Mouse (Mus musculus): ENCODE measurements around the gene Eri3.
A peak's percentile ranks its signal among the peaks of the same experiment; 100 is the strongest.

Eri3 gene

DNA sequence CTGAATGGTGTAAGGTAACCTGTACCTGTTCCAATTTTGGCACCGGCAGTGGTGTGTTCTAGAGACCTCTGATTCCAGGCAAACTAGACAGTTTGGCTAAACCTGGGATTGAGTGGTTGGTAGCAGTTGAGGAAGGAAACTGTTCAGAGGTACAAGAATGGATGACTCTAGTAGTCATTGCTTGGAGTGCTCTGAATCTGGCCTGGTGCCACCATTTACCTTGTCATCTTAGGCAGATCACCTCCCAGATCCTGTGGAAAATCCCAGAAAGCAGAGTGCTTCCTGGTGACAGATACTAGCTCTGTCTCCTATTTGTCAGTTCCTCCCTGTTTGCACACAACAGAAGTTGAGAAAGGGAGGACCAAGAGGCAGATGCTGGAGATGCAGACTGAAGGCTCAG is 27.4 kb downstream of the Eri3 start:
- no peak for DNase-seq (ENCODE audit: low read depth)

DNA sequence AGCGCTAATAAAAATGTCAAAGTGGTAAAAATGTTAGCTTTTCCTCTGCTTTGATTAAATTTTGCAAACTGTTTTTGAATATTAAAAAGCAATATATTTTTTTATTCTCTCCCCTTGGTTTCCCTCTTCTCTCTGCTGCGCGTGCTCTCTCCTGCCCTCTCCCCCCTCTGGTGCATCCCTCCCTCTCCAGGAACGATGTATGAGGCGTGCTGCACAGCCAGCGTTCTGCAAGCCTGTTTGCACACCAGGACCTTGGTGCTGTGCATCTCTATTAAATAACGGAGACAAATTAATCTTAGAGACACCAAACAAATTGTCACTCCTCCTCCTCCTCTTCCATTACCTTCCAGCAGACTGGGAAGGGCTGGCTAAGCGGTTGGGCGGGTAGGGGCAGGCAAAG is 31.5 kb downstream of the Eri3 start:
- DNase-seq (ENCODE audit: low read depth): no peak

DNA sequence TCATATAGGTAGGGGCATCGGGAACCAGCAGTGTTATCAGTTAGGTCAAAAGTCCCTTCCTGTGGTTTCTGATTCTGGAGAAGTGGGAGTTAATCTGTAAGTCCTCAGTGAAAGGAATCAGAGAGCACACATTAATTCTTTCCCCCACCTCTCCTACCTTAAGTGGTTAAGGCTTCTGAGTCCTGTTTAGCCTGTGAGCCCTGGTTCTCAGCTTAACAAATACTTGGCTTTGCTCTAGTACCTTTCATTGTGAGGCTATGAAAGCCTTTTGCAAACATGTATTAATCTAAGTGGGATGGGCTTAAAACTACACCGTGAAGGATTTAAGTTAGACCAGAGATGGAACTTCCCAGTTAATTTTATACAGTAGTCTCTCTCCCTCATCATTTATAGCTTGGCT is 35.8 kb downstream of the Eri3 start:
- no peak for DNase-seq (ENCODE audit: low read depth)

DNA sequence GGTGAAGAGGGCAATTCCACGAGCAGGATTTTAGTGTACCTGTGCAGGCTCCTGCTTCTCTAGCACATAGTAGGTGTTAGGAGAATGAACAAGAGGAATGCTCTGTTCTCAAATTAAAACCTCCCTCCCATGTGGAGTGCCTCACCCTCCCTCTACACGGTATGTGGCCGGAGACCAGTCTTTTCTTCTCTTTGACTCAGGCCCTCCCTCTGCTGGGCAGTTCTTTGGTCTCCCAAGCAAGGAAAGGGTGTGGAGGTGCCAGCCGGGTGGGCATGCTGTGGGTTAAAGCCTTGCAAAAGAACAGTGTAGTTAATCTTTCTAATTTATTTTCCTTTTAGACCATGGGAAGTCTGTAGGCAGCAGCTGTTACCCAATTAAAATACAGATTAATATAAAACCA is 37.3 kb downstream of the Eri3 start:
- peak; percentile 8 for DNase-seq (ENCODE audit: low read depth)

DNA sequence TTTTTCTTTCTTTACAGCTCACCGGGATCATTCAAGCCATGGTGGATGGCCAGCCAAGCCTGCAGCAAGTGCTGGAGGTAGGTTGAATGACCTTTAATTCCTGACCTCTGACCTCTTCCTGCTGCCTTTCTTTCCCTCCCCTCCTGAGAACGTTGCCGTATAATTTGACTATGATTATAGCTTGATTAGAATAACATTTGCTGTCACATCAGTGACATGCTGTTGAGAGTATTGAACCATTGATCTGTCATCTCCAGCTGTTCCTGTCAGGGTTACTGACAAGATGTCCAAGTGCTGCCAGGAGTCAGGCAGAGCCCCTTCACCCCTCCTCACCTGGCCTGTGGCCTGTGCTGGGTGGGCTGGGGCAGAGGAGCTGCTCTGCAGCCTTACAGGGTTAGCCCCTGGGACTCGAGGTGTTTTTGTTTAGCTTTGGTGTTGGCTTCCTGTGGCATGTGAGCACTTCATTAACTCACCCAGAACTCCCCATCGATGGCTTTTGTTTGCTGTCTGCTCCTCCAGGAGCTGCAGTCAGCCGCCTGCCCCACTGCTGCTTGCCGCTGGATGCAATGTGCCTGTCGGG is 39.0 kb downstream of the Eri3 start:
- DNase-seq (ENCODE audit: low read depth): no peak

DNA sequence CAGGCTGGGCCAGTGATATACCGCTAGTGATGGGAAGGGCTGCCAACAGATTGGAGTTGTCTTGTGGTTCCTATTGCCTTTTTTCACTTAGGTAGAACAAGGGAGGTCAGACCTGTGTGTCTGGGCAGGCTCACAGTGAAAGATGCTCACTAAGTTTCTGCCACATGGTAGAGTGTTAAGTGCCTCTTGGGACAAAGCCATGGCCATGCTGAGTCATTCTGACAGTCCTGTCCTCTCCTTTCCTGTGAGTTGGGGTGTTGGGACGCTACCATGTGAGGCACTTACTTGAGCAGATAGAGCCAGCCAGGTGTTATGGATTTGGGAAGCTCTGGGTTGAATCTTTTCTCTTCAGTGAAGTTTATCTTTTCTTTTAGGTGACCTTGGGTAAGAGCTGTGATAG is 40.6 kb downstream of the Eri3 start:
- peak; percentile 13 for DNase-seq (ENCODE audit: low read depth)

DNA sequence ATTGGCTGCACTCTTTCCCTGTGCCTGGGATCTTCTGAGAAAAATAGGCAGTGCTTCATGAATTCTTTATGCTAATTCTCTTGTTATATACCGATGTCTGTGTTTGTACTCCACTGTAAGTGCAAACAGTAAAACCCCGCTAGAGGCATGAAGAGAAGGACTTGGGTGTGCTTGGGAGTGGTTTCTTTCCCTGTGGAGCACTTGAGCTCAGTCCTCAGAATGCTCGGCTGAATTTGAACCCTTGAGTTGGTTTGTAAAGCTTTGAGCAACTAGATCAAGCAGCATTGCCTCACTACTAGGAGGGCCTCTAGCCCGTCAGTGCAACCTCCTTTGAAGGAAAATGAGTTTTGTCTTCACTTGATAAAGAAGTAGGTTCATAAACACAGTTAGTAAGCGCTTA is 42.0 kb downstream of the Eri3 start:
- DNase-seq (ENCODE audit: low read depth): no peak

DNA sequence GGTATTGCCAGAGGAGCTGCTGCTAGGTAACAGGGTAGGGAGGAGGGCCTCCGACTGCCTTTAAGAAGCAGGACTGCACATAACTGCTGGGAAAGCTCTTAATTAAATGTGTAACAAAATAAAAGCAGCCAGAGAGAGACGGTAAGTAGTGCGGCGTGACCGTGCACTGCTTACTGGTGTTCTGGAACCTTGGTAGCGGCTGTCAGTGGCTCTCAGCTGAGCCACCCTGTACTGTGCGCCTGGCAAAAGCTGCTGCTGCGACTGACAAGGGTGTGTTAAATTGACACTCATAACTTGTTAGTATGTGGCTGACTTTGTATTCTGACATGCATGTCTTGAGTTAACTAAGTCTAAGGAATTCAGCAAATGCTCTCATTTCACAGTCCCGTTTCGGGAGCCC is 45.1 kb downstream of the Eri3 start:
- no peak for DNase-seq (ENCODE audit: low read depth)

DNA sequence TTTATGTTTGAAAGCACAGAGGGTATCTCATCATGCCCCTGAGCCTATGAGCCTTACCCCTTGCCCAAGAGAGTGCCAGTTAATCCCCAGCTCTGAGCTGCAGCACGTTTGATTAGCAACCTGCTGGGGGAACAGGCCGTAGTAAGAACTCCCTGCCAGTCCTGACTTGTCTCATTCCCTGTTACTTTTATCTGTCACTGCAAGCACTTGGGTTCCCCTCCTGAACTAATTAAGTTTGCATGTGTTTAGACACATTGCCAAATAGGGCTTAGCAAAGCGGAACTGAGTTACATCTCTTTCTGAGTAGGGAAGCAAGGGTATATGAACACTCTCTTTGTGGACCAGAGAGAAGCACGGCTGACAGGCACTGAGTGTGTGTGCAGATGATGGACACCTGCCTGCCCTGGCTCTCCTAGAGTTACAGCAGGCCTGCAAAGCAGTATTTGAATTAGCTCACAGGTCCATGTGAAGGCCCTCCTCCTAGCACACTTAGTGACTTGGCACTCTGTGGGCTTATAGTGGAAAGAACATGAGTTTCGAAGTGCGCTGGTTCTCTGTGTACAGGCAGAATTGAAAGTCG is 49.9 kb downstream of the Eri3 start:
- DNase-seq (ENCODE audit: low read depth): no peak

DNA sequence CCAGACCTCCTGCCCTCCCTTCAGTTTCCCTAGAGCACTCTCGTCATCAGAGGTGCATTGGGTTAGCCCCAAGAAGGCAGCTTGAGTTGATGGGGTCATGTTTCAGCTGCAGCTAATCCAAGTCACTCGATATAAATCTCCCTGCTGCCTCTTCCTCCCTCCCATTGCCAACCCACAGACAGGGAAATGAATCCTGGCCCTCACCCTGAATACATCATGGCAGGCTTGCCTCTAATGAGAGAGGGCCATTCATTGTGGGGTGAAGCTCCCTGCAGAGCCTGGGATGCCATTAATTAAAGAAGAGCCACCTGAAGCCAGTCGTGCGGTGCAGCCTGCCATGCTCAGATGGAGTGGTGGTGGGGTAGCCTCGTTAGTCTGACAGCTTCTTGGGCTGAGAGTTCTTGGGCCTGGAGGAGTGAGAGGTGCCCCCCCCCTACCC is 51.2 kb downstream of the Eri3 start:
- DNase-seq (ENCODE audit: low read depth): no peak

DNA sequence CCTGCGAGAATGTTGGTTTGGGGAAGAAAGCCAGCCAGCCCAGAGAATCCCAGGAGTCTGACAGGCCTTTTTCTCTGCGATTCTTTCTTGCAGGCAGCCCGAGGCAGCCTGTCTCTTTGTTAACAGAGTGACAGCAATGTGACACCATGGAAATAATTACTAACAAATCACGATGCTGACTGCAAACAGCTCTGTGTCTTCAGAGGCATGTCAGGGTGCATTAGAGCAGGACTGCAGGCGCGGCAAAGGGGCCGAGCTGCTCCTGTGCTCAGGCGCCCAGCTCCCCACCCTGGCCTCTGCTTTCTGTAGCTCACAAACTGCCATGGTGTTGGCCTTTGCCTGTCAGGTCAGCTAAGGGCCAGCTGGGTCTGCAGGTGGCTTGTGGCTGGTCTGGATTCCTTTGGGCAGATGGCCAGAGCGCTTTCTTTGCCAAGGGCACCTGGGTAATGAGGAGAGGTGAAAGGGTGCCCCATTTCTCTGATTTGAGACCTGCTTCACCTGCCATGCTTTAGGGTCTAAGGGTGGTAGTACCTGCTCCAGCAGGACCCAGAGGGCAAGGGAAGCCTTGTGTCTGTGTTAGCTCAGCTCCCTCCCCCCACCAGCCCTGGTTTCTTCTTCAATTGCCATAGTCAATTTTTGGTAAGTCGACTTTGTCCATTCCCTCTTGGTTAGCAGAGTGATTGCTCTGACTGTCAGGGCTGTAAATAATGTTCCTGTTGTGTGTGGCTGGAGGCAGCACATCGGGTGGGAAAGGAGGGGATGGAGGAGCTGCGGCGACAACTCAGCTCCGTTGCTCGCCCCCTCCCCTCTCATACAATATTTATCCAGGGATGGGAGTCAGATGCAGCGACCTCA is 55.2 kb downstream of the Eri3 start:
- no peak for DNase-seq (ENCODE audit: low read depth)

DNA sequence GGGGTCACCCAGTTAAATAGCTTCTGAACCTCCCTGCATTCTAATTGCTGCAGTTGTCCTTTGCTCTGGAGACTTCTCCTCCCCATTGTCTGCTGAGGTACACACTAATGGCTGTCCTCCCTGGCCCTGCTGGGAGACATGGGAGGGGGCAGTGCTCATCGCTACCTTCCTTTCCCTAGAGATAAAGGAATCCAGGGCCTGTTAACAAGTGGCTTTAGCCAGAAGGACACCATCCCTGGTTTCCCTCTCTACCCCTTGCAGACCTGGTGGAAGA is 55.7 kb downstream of the Eri3 start:
- DNase-seq (ENCODE audit: low read depth): no peak

DNA sequence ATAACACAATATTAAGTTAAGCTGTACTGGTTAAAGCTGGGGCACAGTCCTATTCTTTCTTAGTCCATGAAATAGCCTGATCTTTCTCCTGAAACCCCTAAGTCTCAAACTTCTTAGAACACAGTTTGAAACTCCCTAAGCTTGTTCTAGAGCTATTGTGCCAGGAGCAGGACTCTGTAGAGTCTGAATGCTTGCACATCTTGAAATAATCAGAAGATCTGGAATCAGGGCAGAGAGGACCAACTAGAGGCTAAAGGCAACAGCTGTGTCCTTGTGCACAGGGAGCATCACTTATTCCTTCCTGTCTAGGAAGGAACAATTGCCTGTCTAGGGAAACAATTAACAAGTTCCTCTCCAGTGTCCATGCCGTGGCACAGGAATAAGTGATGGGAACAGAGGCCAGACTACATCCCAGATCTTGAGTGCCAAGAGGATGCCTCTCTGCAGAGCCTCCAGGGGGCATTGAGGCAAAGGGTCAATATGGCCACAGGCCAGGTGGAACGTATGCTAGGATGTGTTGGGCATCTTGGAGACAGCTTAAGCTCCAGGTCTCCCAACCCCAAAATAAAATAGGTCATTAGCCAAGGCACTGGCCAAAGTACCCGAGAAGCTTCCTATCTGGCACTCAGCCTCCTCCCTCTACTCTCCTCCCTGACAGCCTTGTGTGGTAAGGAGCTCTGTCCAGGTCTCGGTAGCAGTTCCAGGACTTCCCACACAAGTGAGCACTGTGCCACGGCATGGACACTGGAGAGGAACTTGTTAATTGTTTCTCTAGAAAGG is 56.9 kb downstream of the Eri3 start:
- no peak for DNase-seq (ENCODE audit: low read depth)

DNA sequence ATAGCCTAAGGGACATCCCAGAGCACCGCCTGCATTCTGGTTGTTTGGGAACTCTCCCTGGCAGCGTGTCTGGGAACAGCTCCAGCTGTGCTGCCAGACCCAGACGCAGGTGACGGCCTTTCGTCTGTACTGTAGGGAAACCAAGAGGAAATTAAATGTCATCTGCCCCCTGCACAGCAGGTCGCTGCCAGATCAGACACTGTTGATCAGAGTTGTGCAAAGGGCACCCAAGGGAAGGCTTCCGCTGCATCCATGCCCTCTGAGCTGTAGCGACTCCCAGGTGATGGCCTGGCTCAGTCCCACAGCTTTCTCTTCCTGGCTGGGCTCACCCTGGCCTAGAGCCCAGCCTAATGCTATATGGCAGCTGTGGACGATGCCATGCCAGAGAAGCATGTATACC is 58.1 kb downstream of the Eri3 start:
- DNase-seq (ENCODE audit: low read depth): no peak

DNA sequence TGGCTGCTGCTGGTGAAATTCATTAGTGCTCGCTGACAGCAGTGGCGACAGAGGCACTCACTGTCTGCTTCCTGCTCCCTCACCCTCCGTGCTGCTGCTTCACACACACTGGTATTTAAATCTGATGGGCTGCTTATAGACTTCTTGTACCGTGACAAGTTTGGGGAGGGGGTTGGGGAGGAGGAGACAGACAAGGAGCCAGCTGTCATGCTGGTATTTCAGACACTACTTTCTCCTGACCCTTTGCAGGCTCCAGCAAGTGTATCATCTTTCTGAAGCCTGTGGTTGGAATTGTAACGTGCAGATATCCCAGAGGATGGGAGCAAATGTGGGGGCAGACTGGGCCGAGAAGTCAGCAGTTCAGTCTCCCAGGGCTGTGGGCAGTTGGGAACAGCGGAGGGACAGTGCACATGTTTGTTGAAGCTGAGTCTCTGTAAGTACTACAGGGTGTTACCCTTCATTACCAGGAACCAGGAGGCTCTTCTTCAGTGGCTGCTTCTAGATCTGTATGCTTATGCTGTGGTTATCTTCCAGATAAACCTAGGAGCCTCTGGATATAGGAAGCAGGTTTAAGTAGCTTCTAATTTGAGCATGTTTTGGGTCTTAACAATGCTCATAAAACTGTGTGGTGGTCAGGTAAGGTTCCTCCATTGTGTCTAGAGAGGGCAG is 59.3 kb downstream of the Eri3 start:
- DNase-seq (ENCODE audit: low read depth): no peak

DNA sequence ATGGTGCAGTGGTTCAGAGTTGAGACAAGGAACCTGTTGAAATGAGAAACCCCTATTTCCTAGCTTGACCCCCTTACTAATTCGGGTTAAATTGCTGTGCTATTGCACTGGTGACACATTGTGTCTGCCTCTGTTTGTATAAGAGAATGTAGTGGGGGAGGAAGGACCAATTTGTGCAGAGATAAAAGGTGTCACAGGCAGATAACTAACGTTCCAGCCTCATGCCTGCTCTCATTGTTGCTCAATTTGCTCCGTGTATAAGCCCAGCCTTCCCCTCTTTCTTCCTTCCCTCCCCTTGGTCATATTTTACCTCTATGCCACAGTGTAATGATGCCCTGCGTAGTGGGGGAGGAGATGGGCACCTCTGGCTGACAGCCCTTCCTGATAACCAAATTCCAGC is 61.2 kb downstream of the Eri3 start:
- peak; percentile 20 for DNase-seq (ENCODE audit: low read depth)

DNA sequence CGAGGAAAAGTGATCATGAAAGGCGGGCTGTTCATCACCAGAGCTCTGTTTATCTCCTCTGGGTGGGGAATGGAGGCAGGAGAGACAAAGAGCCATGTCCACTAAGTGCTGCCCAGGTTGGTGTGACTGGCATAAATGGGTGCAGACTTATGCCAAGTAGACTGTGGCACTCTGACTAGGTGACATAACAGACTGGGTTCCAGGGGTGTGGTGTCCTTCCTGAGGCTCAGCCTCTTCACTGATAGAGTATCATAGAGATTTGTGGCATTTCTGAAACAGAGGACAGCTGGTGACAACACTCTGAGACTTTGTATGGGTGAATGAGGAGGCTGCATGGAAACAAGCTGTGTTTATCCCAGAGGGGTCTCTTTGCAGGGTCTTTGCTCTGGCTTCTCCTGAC is 61.6 kb downstream of the Eri3 start:
- no peak for DNase-seq (ENCODE audit: low read depth)

DNA sequence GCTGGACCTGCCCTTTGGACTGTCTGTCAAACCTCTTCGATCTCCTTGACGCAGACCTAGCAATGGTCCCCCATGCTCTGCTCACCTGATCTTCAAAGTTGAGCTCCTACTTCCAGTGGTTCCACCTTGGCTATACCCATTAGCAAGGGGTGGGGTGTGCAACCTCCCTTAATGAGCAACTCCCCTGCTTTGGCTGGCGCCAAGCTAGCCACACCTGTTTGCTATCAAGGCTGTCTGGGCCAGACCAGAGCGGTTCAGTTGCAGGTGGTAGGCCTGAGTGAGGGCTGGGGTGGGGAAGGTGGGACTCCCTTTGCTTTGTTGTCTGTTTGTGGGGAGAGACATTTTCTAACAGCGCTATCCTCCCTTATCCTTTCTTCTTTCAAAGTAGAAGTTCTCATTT is 62.5 kb downstream of the Eri3 start:
- no peak for DNase-seq (ENCODE audit: low read depth)

DNA sequence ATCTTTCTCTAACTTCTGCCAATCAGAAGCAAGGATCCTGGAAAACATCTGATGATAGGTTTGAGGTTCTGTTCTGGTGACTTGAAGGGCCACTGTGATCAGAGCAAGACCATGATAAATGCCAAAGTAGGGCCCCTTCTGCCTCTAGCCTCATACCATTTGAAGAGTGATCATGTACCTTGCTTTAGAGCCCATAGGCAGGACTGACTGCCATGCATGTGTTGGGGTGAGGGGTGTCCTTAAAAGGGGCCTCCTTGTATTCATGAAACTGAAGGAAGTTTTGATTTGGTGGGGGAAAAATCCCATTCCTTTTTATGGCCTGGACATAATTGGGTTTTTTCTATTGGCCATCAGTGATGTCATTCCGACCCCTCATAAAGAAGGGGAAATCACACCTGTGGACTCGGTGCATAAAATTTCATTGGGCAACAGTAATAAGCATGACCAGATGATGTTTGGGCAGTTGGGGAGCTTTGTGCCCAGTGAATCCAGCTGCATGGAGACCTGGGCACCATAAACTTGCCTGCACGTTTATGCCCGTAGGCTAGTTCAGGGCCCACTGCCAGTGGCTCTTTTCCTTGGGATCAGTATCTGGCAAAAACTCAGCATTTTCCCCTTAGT is 63.1 kb downstream of the Eri3 start:
- DNase-seq (ENCODE audit: low read depth): no peak

DNA sequence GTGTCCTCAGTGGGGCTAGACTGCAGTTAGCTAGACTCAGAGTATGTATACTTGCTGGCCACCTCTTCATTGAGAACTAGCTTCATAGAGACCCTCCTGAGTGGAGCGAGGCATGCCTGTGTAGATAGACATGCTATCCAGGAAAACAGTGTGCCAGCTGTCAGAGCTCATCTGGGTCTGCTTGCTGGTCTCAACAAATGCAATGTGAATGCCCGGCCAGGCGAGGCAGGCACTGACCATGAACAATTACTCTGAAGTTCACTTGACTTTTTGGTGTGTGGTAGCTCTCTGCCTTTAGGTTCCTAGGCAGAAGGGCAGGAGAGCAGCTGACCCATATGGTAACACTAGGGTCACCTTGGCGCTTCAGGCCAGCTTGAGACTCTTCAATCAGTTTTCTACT is 66.4 kb downstream of the Eri3 start:
- no peak for DNase-seq (ENCODE audit: low read depth)

DNA sequence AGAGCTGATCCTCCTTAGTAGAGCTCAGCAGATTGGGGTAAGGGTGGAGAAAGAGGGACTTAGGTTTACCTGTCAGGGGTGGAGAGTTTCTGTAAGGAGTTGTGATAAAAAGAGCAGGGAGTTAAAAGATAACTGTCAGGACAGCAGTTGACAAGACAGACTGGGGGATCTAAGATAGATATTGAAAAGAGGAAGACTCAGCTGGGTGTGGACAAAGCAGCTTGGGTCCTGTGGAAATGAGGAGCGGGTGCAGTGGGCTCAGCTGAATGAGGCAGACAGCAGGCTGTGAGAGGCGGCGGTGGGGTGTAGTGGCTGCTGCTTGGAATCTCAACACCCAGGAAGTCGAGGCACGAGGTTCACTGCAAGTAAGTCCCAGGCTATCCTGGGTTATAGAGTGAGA is 72.1 kb downstream of the Eri3 start:
- no peak for DNase-seq (ENCODE audit: low read depth)

DNA sequence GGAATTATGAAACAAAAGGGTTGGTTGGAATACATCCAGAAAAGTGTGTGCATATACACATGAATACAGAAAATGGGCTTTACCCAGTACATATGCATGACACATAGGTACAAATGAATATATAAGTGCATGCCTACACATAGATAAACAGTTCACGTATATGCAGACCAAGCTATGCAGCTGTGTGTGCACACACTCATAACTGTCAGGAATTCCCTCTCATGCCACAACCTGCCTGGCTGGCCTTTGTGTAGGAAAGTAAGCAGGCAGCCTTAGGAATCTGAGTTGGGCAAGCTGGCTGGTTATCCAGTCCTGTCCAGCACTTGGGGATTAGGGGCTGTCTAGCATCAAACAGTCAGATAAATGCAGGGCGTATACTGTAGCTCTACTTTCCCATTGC is 72.9 kb downstream of the Eri3 start:
- DNase-seq (ENCODE audit: low read depth): no peak

All from 416B (cell line).